Mouse (Mus musculus) central nervous system, embryonic 14 days (tissue): ENCODE results near the gene Ccdc149. TPM values are rescaled to one million over a fixed set of nuclear protein-coding genes. Genes with fewer than 3 reads are reported as not detected.

Experiments
- polyA plus RNA-seq: library from polyadenylated mRNA; depleted of rRNA; stranded (reverse); fragments of >200 nt; gene quantifications from 2 replicates; pipeline ENCODE4 v1.2.3, GENCODE M21; 2012; rRNA removed

The Ccdc149 gene
- 9.5 and 10.5 TPM in 2 replicates for polyA plus RNA-seq

DNA sequence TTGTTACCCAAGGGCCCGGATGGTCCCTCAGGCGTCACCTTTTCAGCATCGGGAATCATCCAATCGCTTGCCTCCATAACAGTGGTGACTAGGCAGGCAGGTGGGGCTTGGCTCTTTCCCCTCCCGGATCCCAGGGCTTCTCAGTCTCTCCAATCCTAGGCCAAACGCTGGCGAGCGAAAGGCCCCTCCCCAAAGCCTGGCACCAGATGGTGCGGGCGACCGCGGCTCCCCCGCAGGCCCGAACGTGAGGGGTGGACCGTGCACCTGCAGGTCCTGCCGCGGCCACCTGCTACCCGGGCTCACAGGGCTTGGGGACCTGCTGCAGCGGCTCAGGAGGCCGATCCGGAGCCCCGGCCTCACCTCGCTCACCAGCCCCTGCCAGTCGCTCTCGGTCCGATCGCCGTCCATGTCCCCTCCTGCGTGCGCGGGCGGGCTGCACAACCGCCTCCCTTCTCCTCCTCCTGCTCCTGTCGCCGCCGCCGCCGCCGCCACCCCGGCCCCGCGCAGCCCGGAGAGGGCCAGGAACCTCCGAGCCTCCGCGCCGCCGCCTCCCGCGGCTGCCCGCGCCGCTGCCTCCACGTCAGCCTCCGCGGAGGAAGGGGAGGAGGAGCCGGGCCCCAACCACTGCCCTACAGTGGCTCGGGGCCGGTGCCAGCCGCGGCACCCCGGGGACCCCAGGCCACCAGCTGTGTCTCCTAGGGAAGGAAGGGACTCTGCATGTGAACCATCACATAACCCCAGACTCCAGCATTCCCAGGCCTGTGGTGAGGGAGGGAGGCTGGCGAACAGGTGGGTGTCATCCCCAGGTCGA is at the start of gene Ccdc149:
TSS of gene Ccdc149 (minus strand) at position 531 of the 811 bp plus-strand sequence.

DNA sequence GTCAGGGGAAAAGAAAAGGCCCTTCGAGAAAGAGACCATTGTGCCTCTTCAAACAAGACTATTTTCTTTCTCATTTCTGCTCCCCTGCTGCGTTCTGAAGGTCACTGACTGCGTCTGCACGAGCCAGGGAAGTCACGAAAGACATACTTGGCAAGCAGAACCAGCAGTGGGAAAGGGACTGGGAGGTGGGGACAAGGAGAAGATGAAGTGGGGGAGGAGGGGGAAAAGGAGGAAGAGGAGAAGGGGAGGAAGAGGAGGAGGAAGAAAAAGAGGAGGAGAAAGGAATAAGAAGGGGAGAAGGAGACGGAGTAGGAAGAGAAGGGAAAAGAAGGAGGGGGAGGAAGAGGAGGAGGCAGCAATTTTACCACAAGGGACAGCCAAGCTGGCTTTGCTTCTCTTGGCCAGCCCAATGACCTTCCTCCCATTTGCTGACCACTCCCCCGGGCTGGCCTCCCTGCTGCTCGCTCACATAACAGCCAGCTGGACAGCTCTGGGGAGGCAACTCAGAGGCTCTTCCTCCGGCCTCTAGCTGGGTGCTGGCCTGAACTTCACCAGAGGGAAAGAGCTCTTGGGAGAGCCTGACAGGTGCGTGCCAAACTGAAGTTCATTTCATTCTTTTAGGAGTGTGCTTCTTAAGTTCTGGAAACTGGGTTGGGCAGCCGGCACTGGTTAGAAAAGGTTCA is 107.7 kb downstream of the Ccdc149 start, which contains the start of gene Sod3:
TSS of gene Sod3 (plus strand) at position 324 of the 683 bp plus-strand sequence.

Other genes with a start within 250 kb of the Ccdc149 start
- gene Sod3, start 107.7 kb downstream of the Ccdc149 start, polyA plus RNA-seq = 0.65 and 1.3 TPM in 2 replicates
- gene Lgi2, start 94.9 kb upstream of the Ccdc149 start, polyA plus RNA-seq = 4.5 and 6.5 TPM in 2 replicates
- gene Sepsecs, start 198.2 kb upstream of the Ccdc149 start, polyA plus RNA-seq = 10.3 and 11.4 TPM in 2 replicates